Mouse (Mus musculus) layer of hippocampus, adult 11-12 months (tissue): ENCODE data around the gene Gm42957.
"Not testable (repeated sequence)": the region's sequence is repeated elsewhere in the genome, so short reads cannot be mapped to it uniquely, and the experiment has no call there.

Experiments
- DNase-seq: peaks from one replicate; pipeline ENCODE4 v3.0.0; 2022; ENCODE audit warnings: low spot score

Gm42957 gene

DNA sequence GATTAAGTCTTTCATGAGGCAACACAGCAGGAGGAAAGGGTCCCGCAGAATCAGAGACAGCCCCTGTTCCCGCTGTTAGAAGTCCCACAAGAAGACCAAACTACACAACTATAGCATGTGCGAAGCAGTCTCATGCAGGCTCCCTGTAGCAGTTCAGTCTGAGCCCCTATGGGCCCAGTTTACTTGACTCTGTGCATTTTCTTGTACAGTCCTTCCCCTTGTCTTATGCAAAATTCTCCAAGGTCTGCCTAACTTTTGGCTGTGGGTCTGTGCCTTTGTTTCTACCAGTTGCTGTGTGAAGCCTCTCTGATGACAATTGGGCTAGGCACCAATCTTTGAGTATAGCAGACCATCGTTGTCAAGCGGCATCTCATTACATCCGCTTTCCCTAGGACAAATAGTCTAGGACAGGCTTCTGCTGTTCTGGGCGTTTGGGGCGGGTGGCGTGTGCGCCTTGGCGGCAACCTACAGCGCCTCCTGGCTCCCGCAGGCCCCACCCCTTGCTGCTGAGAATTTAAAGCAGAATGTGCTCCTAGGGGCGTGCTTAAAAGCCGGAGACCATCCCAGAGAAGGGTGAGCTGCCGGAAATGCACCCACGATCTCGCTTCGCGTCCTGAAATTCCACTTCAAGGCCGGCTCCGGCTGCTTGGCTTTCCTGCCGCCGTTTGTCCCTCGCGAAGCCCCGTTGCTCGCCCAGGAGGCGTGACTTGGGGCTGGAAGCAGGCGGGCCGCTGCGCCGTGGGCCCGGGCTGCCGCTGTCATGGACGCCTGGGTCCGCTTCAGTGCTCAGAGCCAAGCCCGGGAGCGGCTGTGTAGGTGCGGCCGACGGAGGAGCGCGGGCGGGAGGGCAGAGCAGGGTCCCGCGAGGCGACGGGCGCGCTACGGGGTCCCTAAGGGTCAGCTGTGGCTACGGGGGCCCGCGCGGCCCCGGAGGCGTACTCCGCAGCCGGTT is at the start of gene Gm42957, which contains the start of gene Pex11b:
Gene Gm42957 (plus strand): TSS at position 547 of the 952 bp plus-strand sequence.
Gene Pex11b (plus strand): TSS at position 449 of the 952 bp plus-strand sequence.
- DNase-seq: peak; percentile 86

- DNase-seq: no peak
These were observed 44.6 kb upstream of the Gm42957 start for GRCm38 (mm10) chr3:96590657-96591056.

DNA sequence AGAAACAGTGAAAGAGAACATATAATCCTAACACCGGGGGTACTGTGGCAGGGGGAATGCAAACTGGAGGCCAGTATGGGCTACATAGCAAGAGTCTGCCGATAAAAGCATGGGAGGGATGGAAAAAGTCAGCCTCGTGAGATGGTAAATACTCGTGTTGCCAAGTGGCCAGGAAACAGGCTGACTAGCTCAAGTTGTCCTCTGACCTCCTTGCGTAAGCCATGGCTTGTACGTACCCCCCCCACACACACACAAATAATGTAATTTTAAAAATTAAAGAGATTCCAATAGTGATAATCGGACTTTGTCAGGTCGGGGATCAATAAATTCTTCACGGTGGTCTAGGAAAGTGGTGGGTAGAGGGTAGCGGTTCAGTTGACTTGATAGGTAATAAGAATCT is 41.9 kb upstream of the Gm42957 start:
- DNase-seq: no peak

DNA sequence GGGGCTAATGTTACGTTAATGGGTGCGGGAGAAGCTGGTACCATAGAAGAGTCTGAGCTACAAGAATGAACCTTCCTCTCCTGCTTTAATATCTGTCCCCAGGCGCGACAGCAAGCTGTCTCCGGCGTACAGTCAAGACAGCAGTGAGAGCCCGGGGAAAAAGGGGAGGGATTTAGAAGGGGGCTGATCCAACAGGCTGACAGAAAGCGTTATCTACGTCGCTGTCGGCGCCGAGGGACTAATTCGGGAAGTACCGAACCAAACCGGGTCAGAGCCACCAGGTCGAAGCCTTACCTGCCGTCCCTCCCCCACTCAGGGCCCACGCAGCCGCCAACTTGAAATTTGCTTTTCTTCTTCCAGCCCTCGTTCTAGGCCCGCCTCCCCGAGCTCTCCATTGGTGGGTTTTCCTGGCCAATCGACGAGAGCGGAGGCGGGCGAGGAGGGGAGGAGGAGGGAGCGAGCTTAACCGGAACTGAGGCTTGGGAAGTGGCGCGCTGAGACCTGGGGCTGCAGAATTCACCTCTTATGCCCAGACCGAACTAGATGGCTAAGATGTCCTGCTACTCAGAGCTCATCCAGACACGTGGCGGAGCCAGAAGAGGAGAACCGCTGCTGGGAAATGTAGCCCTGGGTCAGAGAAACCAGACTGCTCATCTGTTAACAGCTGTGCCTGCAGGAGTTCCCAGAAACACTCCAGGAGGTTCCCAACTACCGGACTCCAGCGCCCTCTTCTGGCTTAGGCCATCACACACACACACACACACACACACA is 41.3 kb upstream of the Gm42957 start, which contains the start of gene Polr3gl:
Gene Polr3gl (minus strand): TSS at position 392 of the 771 bp plus-strand sequence.
- DNase-seq: peak; percentile 94

- DNase-seq: no peak
These were observed 40.4 kb upstream of the Gm42957 start for GRCm38 (mm10) chr3:96594851-96595250.

DNA sequence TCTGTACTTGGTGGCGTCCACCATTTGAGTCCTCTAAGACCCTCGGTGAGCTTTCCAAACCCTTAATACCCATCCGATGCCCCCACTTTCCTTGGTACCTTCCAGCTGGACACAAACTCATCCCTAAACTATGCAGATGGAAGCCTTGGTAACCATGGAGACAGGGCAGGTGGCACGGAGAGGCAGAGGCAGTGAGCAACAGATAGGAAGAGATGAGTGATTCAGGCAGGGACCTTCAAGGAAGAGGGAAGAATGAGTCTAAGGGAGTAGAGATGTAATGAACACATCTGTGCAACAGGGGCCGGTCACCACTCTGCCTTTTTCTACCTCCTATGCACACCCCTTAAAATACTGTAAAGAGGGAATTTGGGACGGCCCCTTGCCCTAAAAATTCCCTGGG is 39.6 kb upstream of the Gm42957 start:
- DNase-seq: no peak

DNA sequence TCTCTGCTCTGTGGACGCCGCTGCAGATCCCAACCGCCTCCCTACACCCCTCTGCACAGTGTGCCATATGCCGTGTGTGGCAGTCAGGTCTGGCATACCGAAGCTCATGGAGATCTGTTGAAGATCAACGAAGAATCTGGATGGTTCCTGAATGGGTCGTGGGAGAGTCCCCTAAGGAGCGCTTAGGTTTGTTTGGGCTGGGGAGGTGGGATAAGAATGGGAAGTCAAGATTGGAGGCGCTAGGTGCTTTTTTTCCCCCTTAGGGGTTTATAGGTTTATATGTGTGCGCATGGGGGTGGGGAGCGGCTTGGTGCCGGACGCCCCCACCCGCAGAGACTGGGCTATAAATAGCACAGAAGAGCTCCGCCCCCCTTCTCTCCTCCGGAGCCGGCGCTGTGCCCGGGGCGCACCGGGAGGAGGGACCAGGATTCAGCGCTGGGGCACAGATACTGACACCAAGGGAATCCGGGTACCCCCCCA is 39.0 kb upstream of the Gm42957 start, which contains the start of gene Ankrd34a:
Gene Ankrd34a (plus strand): TSS at position 409 of the 480 bp plus-strand sequence.
- DNase-seq: peak; percentile 79

- DNase-seq: no peak
These were observed 38.4 kb upstream of the Gm42957 start for GRCm38 (mm10) chr3:96596855-96597254.

- peak; percentile 57 for DNase-seq
These were observed 37.8 kb upstream of the Gm42957 start for GRCm38 (mm10) chr3:96597435-96597891.

- DNase-seq: peak; percentile 59
These were observed 36.9 kb upstream of the Gm42957 start for GRCm38 (mm10) chr3:96598156-96599068.

DNA sequence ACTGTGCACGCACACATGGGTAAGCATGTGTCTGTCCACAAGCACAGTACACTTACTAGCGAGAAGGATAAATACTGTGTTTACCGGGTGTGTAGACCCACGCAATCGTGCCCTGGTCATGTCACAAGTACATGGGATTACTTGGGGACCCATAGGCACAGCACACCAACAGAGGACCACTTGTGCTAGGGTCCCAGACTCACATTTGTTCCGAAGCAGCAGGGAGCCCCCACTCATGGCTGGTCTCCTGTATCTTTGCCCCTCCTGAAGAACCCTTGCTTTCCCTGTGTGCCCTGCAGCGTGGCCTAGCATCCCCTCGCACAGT is 36.2 kb upstream of the Gm42957 start:
- DNase-seq: no peak

DNA sequence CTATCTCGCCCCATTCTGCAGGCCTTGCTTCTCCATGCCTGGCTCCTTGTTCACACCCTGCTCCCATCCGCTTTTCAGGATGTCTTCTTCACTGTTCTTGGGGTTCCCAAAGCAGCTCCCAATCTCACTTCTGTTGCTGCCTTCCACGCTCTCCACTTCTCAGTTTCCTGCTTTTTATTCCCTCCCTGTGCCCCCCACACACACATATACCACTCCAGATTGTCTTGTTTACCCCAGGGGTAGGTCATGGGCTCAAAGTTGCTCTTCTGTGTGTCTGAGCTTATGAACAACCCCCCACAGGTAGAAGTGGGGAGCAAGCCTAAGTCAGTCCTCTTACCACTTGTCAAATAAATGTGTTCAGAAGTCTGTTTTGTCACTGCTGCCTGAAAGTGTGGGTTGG is 35.9 kb upstream of the Gm42957 start:
- DNase-seq: no peak

GRCm38 (mm10) chr3:96600639-96601250 is 34.5 kb upstream of the Gm42957 start, which contains the start of gene Lix1l:
Lix1l (plus strand) TSS chr3:96601149.
- peak; percentile 95 for DNase-seq

DNA sequence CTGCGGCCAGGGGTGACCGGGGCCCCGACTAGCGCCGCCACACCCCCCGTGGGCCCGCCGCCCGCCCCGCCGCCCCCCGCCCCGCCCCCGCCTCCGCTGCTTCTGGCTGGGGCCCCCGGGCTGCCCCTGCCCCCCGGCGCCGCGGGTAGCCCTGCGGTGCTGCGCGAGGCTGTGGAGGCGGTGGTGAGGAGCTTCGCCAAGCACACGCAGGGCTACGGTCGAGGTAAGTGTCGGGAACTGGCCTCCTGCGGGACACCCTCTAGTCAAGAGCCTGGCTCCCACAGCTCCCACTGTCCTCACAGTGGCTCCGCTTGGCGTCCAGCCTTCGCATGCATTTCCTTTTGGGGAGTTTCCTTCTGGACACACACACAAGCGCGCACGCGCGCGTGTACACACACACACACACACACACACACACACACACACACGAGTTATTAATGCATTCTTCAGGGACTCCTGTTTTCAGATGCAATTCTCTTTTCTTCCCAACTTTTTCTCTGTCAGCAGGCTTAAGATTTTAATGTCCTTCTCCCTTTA is 34.0 kb upstream of the Gm42957 start:
- peak; percentile 62 for DNase-seq

- DNase-seq: no peak
These were observed 33.2 kb upstream of the Gm42957 start for GRCm38 (mm10) chr3:96601941-96602703.

DNA sequence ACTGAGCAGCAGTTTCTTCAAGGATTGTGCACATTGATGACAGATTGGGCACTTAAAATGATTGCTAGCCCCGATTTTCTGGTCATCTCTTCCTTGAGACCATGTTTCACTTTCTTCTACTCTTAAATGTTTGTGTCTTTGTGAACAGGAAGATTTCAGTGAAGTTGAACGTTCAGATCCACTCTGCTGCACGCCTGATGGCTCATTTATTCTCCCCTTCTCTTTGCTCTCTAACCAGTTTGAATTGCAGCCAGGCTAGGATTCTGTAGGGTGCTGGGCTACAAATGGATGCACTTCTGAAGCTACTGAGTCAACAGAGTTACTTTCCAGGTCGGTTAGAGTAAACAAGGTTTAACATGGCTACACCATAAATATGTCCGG is 32.6 kb upstream of the Gm42957 start:
- DNase-seq: no peak

DNA sequence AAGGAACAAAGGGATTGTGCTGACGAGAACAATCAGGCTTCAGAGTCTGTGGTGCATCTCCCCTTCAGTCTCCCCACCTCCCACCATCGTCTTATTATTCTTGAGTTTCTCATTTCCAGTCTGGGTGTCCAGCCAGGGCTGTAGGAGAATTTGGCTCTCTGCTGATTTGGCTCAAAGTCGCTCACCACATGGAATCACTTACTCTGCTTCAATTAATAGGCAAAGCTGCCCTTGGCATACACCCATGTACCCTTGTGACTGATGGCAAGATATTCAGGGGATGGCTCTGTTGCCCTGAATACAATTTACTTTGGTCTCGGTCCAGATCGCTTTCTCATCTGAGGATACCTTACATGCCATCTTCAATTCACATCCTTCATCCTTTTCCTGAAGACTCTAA is 32.0 kb upstream of the Gm42957 start:
- peak; percentile 28 for DNase-seq

- DNase-seq: not testable (repeated sequence)
These were observed 29.3 kb upstream of the Gm42957 start for GRCm38 (mm10) chr3:96606007-96606406.

DNA sequence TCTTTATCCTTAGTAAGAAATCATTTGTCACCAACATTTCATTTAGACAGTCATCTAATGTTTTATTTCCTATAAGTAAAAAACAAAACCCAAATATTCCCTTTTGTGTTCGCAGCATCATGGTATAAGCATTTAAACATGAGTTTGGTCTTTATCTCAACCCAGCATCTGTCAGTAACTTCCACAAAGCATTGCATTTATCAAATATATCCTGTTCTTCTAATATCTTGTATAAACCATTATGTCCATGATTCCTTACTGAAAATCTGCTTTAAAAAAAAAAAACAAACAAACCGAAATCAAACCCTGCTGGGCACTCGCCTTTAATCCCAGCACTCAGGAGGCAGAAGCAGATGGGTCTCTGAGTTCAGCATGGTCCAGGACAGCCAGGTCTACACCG is 28.7 kb upstream of the Gm42957 start:
- no peak for DNase-seq

DNA sequence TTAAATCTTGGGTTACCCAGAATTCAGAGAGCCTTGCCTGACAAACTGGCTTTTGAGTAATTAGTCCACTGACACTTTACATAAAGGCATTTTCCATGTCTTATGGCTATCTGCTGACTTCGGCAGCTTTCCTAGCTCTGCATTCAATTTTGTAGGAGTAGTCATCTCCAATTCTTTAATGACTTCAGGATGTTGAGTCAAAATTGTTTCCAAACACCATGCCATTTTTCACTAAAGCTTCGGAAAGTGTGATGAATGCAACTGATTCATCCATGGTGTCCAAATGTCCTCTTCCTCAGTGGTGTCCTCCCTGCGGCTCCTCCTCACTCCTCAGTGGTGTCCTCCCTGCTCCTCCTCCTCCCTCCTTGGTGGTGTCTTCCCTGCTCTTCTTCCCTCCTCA is 17.3 kb upstream of the Gm42957 start:
- DNase-seq: no peak
